ENCODE assay signal across 15 mouse cellular contexts in genomic region chr10:102712263-102712662, GRCm38 (mm10).
DNase-seq lines count a peak whose midpoint lies in the region; ATAC-seq and TF ChIP-seq lines count a peak whose summit lies in the region.
"Had no signal": no experiment of that assay in that cellular context is flagged by ENCODE, and none has a peak within 500 bp of the region (broad histone marks: within the 10 kb centered on the region; RNA-seq: fewer than 3 reads in every experiment).

No protein-coding gene starts in this region.

- 0 out of 2 replicates have a peak overlapping the region, but pooled peaks have one; percentile 54 for H3K27ac ChIP-seq in heart, postnatal 0 days (ENCODE audit: low read depth)
- H3K27ac ChIP-seq in heart, embryonic 11.5 days (ENCODE audit: low read depth, low read length) = no peak overlapping the region
- no peak overlapping the region for H3K27ac ChIP-seq in lung, postnatal 0 days (ENCODE audit: low read length)
- H3K27ac ChIP-seq: limb, embryonic 13.5 days; midbrain, embryonic 13.5 days; neural tube, embryonic 13.5 days had no signal

- H3K4me2 ChIP-seq in heart, postnatal 0 days (ENCODE audit: low read depth, low read length) = no peak overlapping the region
- no peak overlapping the region for H3K4me2 ChIP-seq in heart, embryonic 11.5 days
- H3K4me2 ChIP-seq in lung, postnatal 0 days (replicated peaks; ENCODE audit: low read depth, low read length) = no peak overlapping the region
- H3K4me2 ChIP-seq: limb, embryonic 13.5 days; midbrain, embryonic 13.5 days; neural tube, embryonic 13.5 days had no signal

- no peak overlapping the region for H3K9ac ChIP-seq in heart, postnatal 0 days (replicated peaks; ENCODE audit: low read depth, low read length)
- no peak overlapping the region for H3K9ac ChIP-seq in heart, embryonic 11.5 days (ENCODE audit: low read depth, low read length)
- H3K9ac ChIP-seq in lung, postnatal 0 days (replicated peaks; ENCODE audit: low read depth) = no peak overlapping the region
- H3K9ac ChIP-seq: limb, embryonic 13.5 days; liver, postnatal 0 days; midbrain, embryonic 13.5 days; neural tube, embryonic 13.5 days had no signal

- peak; percentile 11 to 33 for DNase-seq in adrenal gland, adult (ENCODE audit: inconsistent age in 2 of 2, low spot score in 1 of 2)
- no peak for DNase-seq in adrenal gland, adult 8-10 months
- peak; percentile 51 for DNase-seq in heart, postnatal 0 days (ENCODE audit: low spot score)
- DNase-seq in lung, postnatal 0 days (ENCODE audit: low spot score) = peak; percentile 61
- DNase-seq in cerebellum, adult 18-20 months = no peak
- no peak for DNase-seq in layer of hippocampus, adult 9-11 months
- DNase-seq: cerebellum, adult 11 months; liver, postnatal 0 days; spleen, adult 18-20 months had no signal

- H3K27me3 ChIP-seq in heart, postnatal 0 days (ENCODE audit: control insufficient read depth, insufficient read depth, low read length) = no peaks in the 10 kb centered on the region
- no peaks in the 10 kb centered on the region for H3K27me3 ChIP-seq in heart, embryonic 11.5 days (ENCODE audit: control insufficient read depth, insufficient read depth, low read length)
- H3K27me3 ChIP-seq in lung, postnatal 0 days (replicated peaks; ENCODE audit: insufficient read depth, low read length) = no peaks in the 10 kb centered on the region
- H3K27me3 ChIP-seq: limb, embryonic 13.5 days; midbrain, embryonic 13.5 days; neural tube, embryonic 13.5 days had no signal

- peak; percentile 86; the same call in 1 of the 2 replicates for TF ChIP-seq EP300 in heart, postnatal 0 days (IDR thresholded peaks at IDR 0.05; ENCODE audit: low read depth)
- peak; percentile 95 for TF ChIP-seq EP300 in lung, postnatal 0 days (IDR thresholded peaks at IDR 0.05)

- TF ChIP-seq CTCF in heart, postnatal 0 days (IDR thresholded peaks at IDR 0.05; ENCODE audit: low read depth) = no peak
- TF ChIP-seq CTCF in lung, postnatal 0 days (IDR thresholded peaks at IDR 0.05) = no peak

- H3K9me3 ChIP-seq in heart, postnatal 0 days (replicated peaks; ENCODE audit: control insufficient read depth, low read length) = no peaks in the 10 kb centered on the region
- H3K9me3 ChIP-seq in heart, embryonic 11.5 days (replicated peaks; ENCODE audit: control insufficient read depth, low read length) = no peaks in the 10 kb centered on the region
- no peaks in the 10 kb centered on the region for H3K9me3 ChIP-seq in lung, postnatal 0 days (ENCODE audit: low read length)
- H3K9me3 ChIP-seq: limb, embryonic 13.5 days; midbrain, embryonic 13.5 days; neural tube, embryonic 13.5 days had no signal

- no peaks in the 10 kb centered on the region for H3K4me1 ChIP-seq in heart, postnatal 0 days (ENCODE audit: control insufficient read depth, insufficient read depth)
- no peaks in the 10 kb centered on the region for H3K4me1 ChIP-seq in heart, embryonic 11.5 days (ENCODE audit: control insufficient read depth, insufficient read depth, low read length)
- H3K4me1 ChIP-seq in lung, postnatal 0 days (ENCODE audit: insufficient read depth, low read depth, low read length) = no peaks in the 10 kb centered on the region
- H3K4me1 ChIP-seq: limb, embryonic 13.5 days; midbrain, embryonic 13.5 days; neural tube, embryonic 13.5 days had no signal

- peak; percentile 64; the same call in 1 of the 2 replicates for ATAC-seq in heart, postnatal 0 days (ENCODE audit: insufficient read depth, low read depth)
- ATAC-seq in heart, embryonic 11.5 days (replicated peaks; ENCODE audit: insufficient number of reproducible peaks, low FRiP score, low TSS enrichment) = no peak
- ATAC-seq in common myeloid progenitor, adult 5-6 weeks (replicated peaks; ENCODE audit: low read depth, poor library complexity, severe bottlenecking) = peak; percentile 98
- ATAC-seq in lung, postnatal 0 days = peak; percentile 83
- ATAC-seq: liver, postnatal 0 days; midbrain, embryonic 13.5 days had no signal

- no peaks in the 10 kb centered on the region for H3K36me3 ChIP-seq in heart, postnatal 0 days (replicated peaks; ENCODE audit: control insufficient read depth, insufficient read depth, low read length)
- no peaks in the 10 kb centered on the region for H3K36me3 ChIP-seq in heart, embryonic 11.5 days (ENCODE audit: control insufficient read depth, insufficient read depth, low read length)
- H3K36me3 ChIP-seq in lung, postnatal 0 days (ENCODE audit: insufficient read depth, low read length) = no peaks in the 10 kb centered on the region
- H3K36me3 ChIP-seq: limb, embryonic 13.5 days; midbrain, embryonic 13.5 days; neural tube, embryonic 13.5 days had no signal

- no peak overlapping the region for H3K4me3 ChIP-seq in heart, postnatal 0 days (ENCODE audit: low read depth, low read length)
- H3K4me3 ChIP-seq in heart, embryonic 11.5 days (ENCODE audit: low read depth, low read length) = no peak overlapping the region
- H3K4me3 ChIP-seq in lung, postnatal 0 days (ENCODE audit: low read depth, low read length) = no peak overlapping the region
- H3K4me3 ChIP-seq: erythroblast, embryonic 14.5 days; limb, embryonic 13.5 days; midbrain, embryonic 13.5 days; neural tube, embryonic 13.5 days had no signal

- WGBS in heart, postnatal 0 days = 49% methylated on average over 2 of the region's 2 CpGs
- WGBS in heart, embryonic 11.5 days (ENCODE audit: insufficient replicate concordance) = 63% methylated on average over 2 of the region's 2 CpGs
- 49% methylated on average over 2 of the region's 2 CpGs for WGBS in lung, postnatal 0 days

Comparison
In these comparisons a context has a peak if more than half of its experiments do, and no peak if none do; other contexts are left out.
1. DNase-seq: peak in adrenal gland, adult (2 of 2), heart, postnatal 0 days (single experiment) and lung, postnatal 0 days (single experiment); none in adrenal gland, adult 8-10 months (single experiment), cerebellum, adult 18-20 months (0 of 2) and layer of hippocampus, adult 9-11 months (single experiment).